Mouse (Mus musculus) olfactory bulb, adult 2 months (tissue): ENCODE results near the gene Bik.

Experiments used
- CTCF ChIP-seq: fragments of 200-500 bp; IDR thresholded peaks from 2 replicates; pipeline ENCODE4 v1.5.1; 2012; ENCODE audit warnings: low read depth, mild to moderate bottlenecking, low read length, moderate library complexity; ENCODE audit not compliant: insufficient read depth
- POLR2A ChIP-seq: fragments of 200-500 bp; IDR thresholded peaks from 2 replicates; pipeline ENCODE4 v1.6.1; 2012; ENCODE audit warnings: mild to moderate bottlenecking, low read depth, low read length, moderate library complexity; ENCODE audit not compliant: insufficient read depth

DNA sequence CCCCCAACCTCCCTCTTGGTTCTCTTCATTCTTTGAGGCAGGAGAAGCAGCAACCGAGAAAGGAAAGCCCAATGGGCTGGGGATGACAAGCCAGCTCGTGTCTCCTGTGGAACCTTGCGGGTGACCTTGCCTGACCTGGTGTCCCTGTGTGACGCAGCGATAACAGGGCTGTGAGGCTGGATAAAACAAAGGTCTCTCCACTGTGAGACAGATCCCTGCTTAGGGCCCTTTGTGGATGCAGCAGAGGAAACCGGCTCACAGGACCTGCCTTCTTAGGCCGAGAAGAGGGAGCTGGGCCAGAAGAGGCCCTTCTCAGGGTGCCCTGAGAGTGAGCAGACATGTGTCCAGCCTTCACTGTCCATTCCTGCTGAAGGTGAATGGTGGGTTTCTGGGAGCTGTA, 3.5 kb upstream of the Bik start:
- TF ChIP-seq CTCF (no peak), POLR2A (no peak)
